Mouse (Mus musculus): Measurements from ENCODE around the gene Sec16b. TPM values are rescaled to one million over a fixed set of nuclear protein-coding genes. Genes with fewer than 3 reads are reported as not detected.

The Sec16b gene
- polyA plus RNA-seq, 1 experiment, result 8.0 TPM

DNA sequence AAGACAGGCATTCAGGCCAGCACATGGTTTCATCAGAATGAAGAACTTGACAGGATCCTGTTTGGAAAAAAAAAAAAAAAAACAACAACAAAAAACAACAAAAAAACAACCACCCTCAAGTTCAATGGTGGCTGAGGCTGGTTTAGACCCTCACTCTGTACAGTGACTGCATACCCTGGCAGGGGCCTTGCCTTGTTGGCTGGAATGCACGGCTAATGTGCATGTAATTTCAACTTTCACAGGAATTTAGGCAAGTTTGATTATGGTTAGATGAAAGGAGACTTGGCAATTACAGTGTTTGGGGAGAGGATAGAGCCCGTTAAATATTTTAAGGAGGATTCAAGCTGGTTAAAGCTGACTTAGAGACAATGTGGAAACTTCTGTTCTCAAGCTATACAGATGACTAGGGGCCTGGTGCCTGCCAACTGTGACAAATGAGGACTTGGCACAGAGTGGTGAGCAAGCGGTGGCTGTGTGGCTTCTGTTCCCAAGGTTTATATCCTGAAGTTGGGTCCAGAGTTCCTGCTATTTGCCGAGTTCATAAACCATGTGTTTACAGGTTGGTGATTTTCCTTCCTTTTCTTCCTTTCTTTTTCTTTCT is 567 bp downstream of the Sec16b start:
- TF ChIP-seq CTCF (IDR thresholded peaks at IDR 0.05; ENCODE audit: insufficient read depth, low read length), result no peak
- no peak for TF ChIP-seq POLR2A (IDR thresholded peaks at IDR 0.05; ENCODE audit: borderline replicate concordance, extremely low read depth, low read depth, low read length)
- no peaks in the 10 kb centered on the region for H3K4me1 ChIP-seq (ENCODE audit: control insufficient read depth, insufficient read depth, low read length)
- no peak for DNase-seq
- no peak overlapping the region for H3K4me3 ChIP-seq (replicated peaks; ENCODE audit: extremely low read depth, low read depth, low read length)
- WGBS, result 50% methylated on average over 4 of the region's 4 CpGs

DNA sequence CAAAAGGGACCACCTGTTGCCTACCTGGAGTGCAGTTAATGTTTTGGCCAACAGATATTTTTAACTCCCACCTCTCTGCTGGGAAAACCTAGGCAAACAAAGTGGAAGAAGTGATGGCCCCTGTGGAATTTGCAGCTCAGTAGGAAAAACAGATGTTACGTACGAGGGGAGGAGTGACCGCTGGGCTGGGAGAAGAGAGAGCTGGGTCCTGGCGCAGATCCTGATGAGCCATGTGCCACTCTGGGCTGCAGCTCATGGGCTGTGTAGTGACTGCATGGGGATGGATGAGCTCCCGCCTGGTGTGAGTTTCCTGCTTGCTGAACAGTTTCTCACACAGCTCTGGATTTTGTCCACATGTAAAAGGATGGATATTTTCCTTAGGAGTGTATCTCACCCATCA is 1.3 kb downstream of the Sec16b start:
- Histone ChIP-seq H3K4me1 (ENCODE audit: control insufficient read depth, insufficient read depth, low read length) (no peaks in the 10 kb centered on the region), H3K4me3 (replicated peaks; ENCODE audit: extremely low read depth, low read depth, low read length) (no peak overlapping the region)
- DNase-seq, result no peak
- WGBS, result 53% methylated on average over 5 of the region's 5 CpGs
- TF ChIP-seq CTCF (IDR thresholded peaks at IDR 0.05; ENCODE audit: insufficient read depth, low read length) (no peak), POLR2A (IDR thresholded peaks at IDR 0.05; ENCODE audit: borderline replicate concordance, extremely low read depth, low read depth, low read length) (no peak)

DNA sequence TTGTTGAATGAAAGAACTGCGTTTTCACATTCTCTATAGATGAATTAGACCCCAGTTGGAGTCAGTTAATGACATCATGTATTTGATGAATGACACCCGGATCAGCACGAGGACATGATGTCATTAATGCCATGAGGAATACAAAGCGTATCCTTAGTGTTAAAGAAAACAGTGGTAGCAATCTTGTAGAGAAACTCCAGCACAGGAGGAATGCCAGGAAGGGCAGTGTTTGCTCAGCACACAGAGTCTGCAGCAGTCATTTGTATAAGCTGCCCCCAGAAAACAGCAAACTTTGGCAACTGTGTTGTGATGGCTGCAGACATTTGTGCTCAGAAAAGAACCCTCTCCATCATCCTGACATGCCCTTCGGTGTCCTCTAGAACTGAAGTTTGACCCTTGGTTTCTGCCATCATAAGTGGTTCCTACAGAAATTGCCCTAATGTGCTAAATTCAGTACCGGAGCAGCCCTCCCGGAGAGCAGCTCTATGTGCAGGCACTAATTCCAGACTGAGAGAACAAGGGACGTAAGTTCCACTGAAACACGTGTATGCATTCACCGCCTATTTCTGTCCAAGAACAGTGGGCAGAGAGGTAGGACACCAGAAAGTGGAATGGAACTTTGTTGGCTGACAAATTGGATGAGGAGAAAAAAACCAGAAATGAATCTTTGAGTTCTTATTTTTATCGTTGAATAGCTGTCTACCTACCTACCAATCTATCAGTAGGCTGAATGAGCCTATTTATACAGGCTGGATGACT is 6.3 kb downstream of the Sec16b start:
- TF ChIP-seq CTCF (IDR thresholded peaks at IDR 0.05; ENCODE audit: insufficient read depth, low read length) (no peak), POLR2A (IDR thresholded peaks at IDR 0.05; ENCODE audit: borderline replicate concordance, extremely low read depth, low read depth, low read length) (no peak)
- WGBS, result 54% methylated on average over 11 of the region's 11 CpGs
- no peak for DNase-seq
- H3K4me3 ChIP-seq (replicated peaks; ENCODE audit: extremely low read depth, low read depth, low read length), result no peak overlapping the region
- no peaks in the 10 kb centered on the region for H3K4me1 ChIP-seq (ENCODE audit: control insufficient read depth, insufficient read depth, low read length)

DNA sequence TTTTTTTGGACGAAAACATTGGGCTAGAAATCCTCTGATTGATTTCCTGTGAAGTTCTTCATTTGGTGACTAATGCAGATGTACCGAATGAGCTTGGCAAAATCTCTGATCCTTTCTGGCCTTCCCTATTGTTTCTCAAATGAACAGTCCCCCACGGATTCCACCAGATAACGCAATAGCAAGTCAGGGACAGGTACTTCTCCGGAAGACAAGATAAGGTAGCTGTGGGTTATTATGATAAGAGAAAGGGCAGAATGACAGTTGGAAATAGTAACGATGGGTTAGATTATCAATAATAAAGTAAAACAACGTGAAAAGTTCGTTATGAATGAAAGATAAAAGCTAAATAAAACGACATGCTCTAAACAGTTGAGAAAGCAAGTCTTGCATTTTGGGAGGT is 7.0 kb downstream of the Sec16b start:
- 61% methylated on average over 9 of the region's 9 CpGs for WGBS
- TF ChIP-seq POLR2A (IDR thresholded peaks at IDR 0.05; ENCODE audit: borderline replicate concordance, extremely low read depth, low read depth, low read length) (no peak), CTCF (IDR thresholded peaks at IDR 0.05; ENCODE audit: insufficient read depth, low read length) (no peak)
- no peak overlapping the region for H3K4me3 ChIP-seq (replicated peaks; ENCODE audit: extremely low read depth, low read depth, low read length)

DNA sequence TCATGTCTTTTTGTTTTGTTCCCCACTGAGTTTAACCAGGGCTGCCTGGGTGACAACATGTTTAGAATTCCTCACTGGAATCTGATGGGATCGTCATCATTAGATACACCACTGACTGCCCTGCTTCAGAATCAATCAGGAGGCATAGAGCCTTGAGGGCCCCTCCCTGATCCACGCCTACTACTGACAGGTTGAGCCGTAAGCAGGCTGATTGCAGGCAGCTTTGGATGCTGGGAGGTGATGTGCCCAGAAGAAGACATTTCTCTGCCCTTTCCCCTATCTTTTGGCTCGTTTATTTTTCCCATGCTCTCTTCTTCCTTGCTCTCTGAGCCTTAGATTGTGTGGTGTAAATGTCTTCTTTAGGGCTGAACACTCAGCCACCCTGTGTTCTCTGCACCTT is 7.8 kb downstream of the Sec16b start:
- Histone ChIP-seq H3K4me3 (replicated peaks; ENCODE audit: extremely low read depth, low read depth, low read length) (no peak overlapping the region), H3K4me1 (ENCODE audit: control insufficient read depth, insufficient read depth, low read length) (no peaks in the 10 kb centered on the region; the same call in 1 of the 2 replicates)
- WGBS, result 65% methylated on average over 4 of the region's 4 CpGs
- TF ChIP-seq CTCF (IDR thresholded peaks at IDR 0.05; ENCODE audit: insufficient read depth, low read length), result no peak
- TF ChIP-seq POLR2A (IDR thresholded peaks at IDR 0.05; ENCODE audit: borderline replicate concordance, extremely low read depth, low read depth, low read length), result no peak
- no peak for DNase-seq

More for the DNA sequence above, 7.0 kb downstream of the Sec16b start:
- H3K4me1 ChIP-seq (ENCODE audit: control insufficient read depth, insufficient read depth, low read length), result no peaks in the 10 kb centered on the region; the same call in 1 of the 2 replicates
- no peak for DNase-seq

DNA sequence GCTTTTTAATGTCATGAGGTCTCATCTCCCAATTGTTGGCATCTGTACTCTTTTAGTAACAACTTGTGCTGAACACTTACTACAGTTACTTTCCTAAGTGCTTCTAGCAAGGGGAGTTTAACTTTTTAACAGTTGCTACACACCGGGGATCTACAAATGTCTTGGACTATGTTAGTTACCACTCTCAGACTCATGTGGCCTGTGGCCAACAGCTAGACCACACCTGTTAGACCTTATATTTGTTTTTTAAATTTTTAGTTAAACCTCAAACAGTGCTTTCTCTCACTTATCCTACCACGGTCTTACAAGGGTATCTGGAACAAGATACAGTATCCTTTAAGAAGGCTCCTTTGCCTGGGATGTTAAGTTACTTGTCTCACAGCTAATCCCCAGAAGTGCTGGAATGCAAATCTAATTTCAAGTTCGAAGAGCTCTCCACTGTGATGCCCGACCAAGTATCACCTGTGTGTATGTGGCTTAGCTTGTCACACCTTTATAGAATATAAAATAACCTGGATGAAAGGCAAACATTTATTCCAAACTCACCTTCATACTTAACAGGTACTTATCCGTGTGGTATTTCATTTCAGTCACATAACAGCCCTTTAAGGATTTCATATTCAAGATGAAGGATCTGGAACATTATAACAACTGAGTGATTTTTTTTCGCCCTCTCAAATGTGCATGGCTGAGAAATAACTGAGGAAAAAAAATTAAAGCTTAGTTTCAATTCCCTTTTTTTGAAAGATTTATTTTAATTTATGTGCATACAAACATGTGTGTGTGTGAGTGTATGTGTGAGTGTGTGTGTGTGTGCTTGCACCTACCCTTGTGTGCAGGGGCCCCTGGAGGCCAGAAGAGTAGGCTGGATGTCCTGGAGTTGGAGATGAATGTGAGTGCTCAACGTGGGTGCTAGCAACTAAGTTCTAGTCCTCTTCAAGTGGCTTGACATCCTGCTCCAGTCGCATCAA is 10.6 kb downstream of the Sec16b start:
- 60% methylated on average over 8 of the region's 8 CpGs for WGBS
- DNase-seq, result no peak
- no peaks in the 10 kb centered on the region; the same call in 1 of the 2 replicates for H3K4me1 ChIP-seq (ENCODE audit: control insufficient read depth, insufficient read depth, low read length)
- no peak for TF ChIP-seq CTCF (IDR thresholded peaks at IDR 0.05; ENCODE audit: insufficient read depth, low read length)
- TF ChIP-seq POLR2A (IDR thresholded peaks at IDR 0.05; ENCODE audit: borderline replicate concordance, extremely low read depth, low read depth, low read length), result no peak
- no peak overlapping the region for H3K4me3 ChIP-seq (replicated peaks; ENCODE audit: extremely low read depth, low read depth, low read length)

DNA sequence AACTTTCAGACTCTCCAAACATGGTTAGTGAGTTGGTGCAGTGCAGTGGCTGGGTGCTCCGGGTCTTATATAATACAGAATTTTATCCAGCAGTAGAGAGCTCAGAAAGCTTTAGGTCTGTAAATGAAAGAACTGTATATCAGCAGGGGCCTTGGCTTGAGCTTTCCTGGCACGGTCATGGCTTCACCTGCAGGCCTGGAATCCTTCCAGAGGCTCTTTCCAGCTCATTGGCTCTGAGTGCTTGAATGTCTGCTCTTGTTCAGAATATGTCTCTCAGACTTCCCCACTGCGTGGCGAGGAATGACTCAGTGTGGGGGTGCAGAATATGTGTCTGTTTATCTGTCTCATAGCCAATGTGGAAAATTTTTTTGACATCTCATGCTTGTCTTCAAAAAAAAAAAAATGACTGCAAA is 11.6 kb downstream of the Sec16b start:
- no peak overlapping the region for H3K4me3 ChIP-seq (replicated peaks; ENCODE audit: extremely low read depth, low read depth, low read length)
- no peak for TF ChIP-seq CTCF (IDR thresholded peaks at IDR 0.05; ENCODE audit: insufficient read depth, low read length)
- TF ChIP-seq POLR2A (IDR thresholded peaks at IDR 0.05; ENCODE audit: borderline replicate concordance, extremely low read depth, low read depth, low read length), result no peak
- no peaks in the 10 kb centered on the region; the same call in 1 of the 2 replicates for H3K4me1 ChIP-seq (ENCODE audit: control insufficient read depth, insufficient read depth, low read length)
- WGBS, result 38% methylated on average over 4 of the region's 4 CpGs
- no peak for DNase-seq

DNA sequence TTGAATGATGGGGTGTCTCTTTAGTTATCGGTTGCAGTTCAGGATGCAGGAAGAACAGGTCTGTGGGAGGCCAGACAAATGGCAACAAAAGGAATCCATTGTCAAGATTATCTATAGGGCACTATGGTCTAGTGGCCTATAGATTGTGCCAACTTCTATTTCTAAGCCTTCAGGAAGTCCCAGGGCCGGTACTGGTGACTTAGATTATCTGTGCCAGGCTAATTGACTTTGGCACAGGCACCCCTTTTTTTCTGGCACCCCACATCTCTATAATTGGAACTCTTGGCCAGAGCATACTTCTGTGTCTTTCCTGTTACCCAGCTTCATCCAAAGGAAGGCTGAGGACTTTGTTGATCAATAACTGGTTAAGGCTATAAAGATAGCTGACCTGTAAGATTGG is 12.9 kb downstream of the Sec16b start:
- no peak for DNase-seq
- Histone ChIP-seq H3K4me3 (replicated peaks; ENCODE audit: extremely low read depth, low read depth, low read length) (no peak overlapping the region), H3K4me1 (ENCODE audit: control insufficient read depth, insufficient read depth, low read length) (no peaks in the 10 kb centered on the region; the same call in 1 of the 2 replicates)
- WGBS, result 52% methylated on average over 2 of the region's 2 CpGs
- TF ChIP-seq POLR2A (IDR thresholded peaks at IDR 0.05; ENCODE audit: borderline replicate concordance, extremely low read depth, low read depth, low read length) (no peak), CTCF (IDR thresholded peaks at IDR 0.05; ENCODE audit: insufficient read depth, low read length) (no peak)

DNA sequence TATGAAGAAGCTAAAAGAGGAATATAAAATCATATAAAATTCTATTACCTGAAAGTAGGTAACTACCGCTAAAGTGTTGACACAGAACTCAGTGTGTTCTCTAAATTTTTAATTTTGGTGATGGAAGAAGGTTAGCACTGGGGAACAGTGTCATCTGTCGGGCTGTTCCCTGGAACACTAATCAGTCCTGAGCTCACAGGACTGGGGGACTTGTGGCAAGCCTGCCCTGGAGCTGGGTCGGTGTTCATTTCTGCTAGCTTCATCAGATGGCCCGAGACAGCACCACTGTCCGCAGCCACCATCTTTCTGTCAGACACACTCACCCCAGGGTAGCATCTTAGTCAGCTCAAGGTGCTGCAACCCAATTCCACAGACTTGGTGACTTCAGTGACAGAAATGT is 15.8 kb downstream of the Sec16b start:
- peaks cover 10% of the 10 kb centered on the region for H3K4me1 ChIP-seq (ENCODE audit: control insufficient read depth, insufficient read depth, low read length)
- WGBS, result 91% methylated on average over 5 of the region's 5 CpGs
- no peak for TF ChIP-seq POLR2A (IDR thresholded peaks at IDR 0.05; ENCODE audit: borderline replicate concordance, extremely low read depth, low read depth, low read length)
- TF ChIP-seq CTCF (IDR thresholded peaks at IDR 0.05; ENCODE audit: insufficient read depth, low read length), result no peak
- no peak overlapping the region for H3K4me3 ChIP-seq (replicated peaks; ENCODE audit: extremely low read depth, low read depth, low read length)
- no peak for DNase-seq
